Mouse (Mus musculus): ENCODE measurements around the gene Fgfr2. TPM values are rescaled to one million over a fixed set of nuclear protein-coding genes. Genes with fewer than 3 reads are reported as not detected.
A peak's percentile ranks its signal among the peaks of the same experiment; 100 is the strongest.

Fgfr2 gene
- polyA plus RNA-seq, 1 experiment from 2014 or later: 81.1 TPM

- no peaks in the 10 kb centered on the region for H3K9me3 ChIP-seq (replicated peaks)
- no peaks in the 10 kb centered on the region for H3K27me3 ChIP-seq
- H3K27ac ChIP-seq: no peak overlapping the region
- no peak for ATAC-seq (ENCODE audit: low FRiP score)
- H3K9ac ChIP-seq: no peak overlapping the region
- H3K4me1 ChIP-seq: peaks cover 65% of the 10 kb centered on the region
- no peak overlapping the region for H3K4me2 ChIP-seq (replicated peaks)
- H3K36me3 ChIP-seq: no peaks in the 10 kb centered on the region
- WGBS: 91% methylated on average over 2 of the region's 2 CpGs
- no peak overlapping the region for H3K4me3 ChIP-seq
Observed at GRCm38 (mm10) chr7:132282576-132282975, 840.6 kb downstream of the Fgfr2 start.

GRCm38 (mm10) chr7:132282161-132282560 is 841.0 kb downstream of the Fgfr2 start:
- no peaks in the 10 kb centered on the region for H3K36me3 ChIP-seq
- H3K27ac ChIP-seq: no peak overlapping the region
- no peak overlapping the region for H3K9ac ChIP-seq
- H3K4me2 ChIP-seq (replicated peaks): no peak overlapping the region
- no peaks in the 10 kb centered on the region for H3K9me3 ChIP-seq (replicated peaks)
- no peaks in the 10 kb centered on the region for H3K27me3 ChIP-seq
- no peak overlapping the region for H3K4me3 ChIP-seq
- H3K4me1 ChIP-seq: peaks cover 61% of the 10 kb centered on the region
- 78% methylated on average over 3 of the region's 3 CpGs for WGBS
- no peak for ATAC-seq (ENCODE audit: low FRiP score)

GRCm38 (mm10) chr7:132281753-132282152 is 841.4 kb downstream of the Fgfr2 start:
- Histone ChIP-seq H3K4me1 (peaks cover 56% of the 10 kb centered on the region), H3K9ac (no peak overlapping the region), H3K27ac (0 out of 2 replicates have a peak overlapping the region, but pooled peaks have one; percentile 52), H3K36me3 (no peaks in the 10 kb centered on the region), H3K9me3 (replicated peaks) (no peaks in the 10 kb centered on the region), H3K27me3 (no peaks in the 10 kb centered on the region), H3K4me3 (no peak overlapping the region), H3K4me2 (replicated peaks) (no peak overlapping the region)
- ATAC-seq (ENCODE audit: low FRiP score): peak; percentile 20; the same call in 1 of the 2 replicates
- 58% methylated on average over 4 of the region's 4 CpGs for WGBS

- H3K4me2 ChIP-seq (replicated peaks): no peak overlapping the region
- no peaks in the 10 kb centered on the region for H3K27me3 ChIP-seq
- H3K9ac ChIP-seq: no peak overlapping the region
- peaks cover 29% of the 10 kb centered on the region for H3K4me1 ChIP-seq
- WGBS: 84% methylated on average over 3 of the region's 3 CpGs
- H3K4me3 ChIP-seq: no peak overlapping the region
- peak overlapping the region; percentile 8; the same call in 1 of the 2 replicates for H3K27ac ChIP-seq
- no peaks in the 10 kb centered on the region for H3K9me3 ChIP-seq (replicated peaks)
- ATAC-seq (ENCODE audit: low FRiP score): no peak
- peaks cover 5% of the 10 kb centered on the region; the same call in 1 of the 2 replicates for H3K36me3 ChIP-seq
Observed at GRCm38 (mm10) chr7:132278658-132279057, 844.5 kb downstream of the Fgfr2 start.

GRCm38 (mm10) chr7:132276287-132276686 is 846.9 kb downstream of the Fgfr2 start:
- Histone ChIP-seq H3K9ac (no peak overlapping the region), H3K27me3 (no peaks in the 10 kb centered on the region), H3K27ac (no peak overlapping the region), H3K4me3 (no peak overlapping the region), H3K36me3 (peaks cover 5% of the 10 kb centered on the region; the same call in 1 of the 2 replicates), H3K4me1 (0 out of 2 replicates have a peak, but pooled peaks cover 8% of the 10 kb centered on the region), H3K4me2 (replicated peaks) (no peak overlapping the region), H3K9me3 (replicated peaks) (no peaks in the 10 kb centered on the region)
- 78% methylated on average over 5 of the region's 5 CpGs for WGBS
- ATAC-seq (ENCODE audit: low FRiP score): no peak

- Histone ChIP-seq H3K4me2 (replicated peaks) (no peak overlapping the region), H3K27me3 (no peaks in the 10 kb centered on the region), H3K9ac (no peak overlapping the region), H3K4me1 (0 out of 2 replicates have a peak, but pooled peaks cover 4% of the 10 kb centered on the region), H3K36me3 (peaks cover 23% of the 10 kb centered on the region), H3K9me3 (replicated peaks) (no peaks in the 10 kb centered on the region), H3K27ac (no peak overlapping the region), H3K4me3 (no peak overlapping the region)
- no peak for ATAC-seq (ENCODE audit: low FRiP score)
- WGBS: 39% methylated on average over 2 of the region's 2 CpGs
Observed at GRCm38 (mm10) chr7:132273741-132274513, 849.2 kb downstream of the Fgfr2 start.

- 95% methylated on average over 5 of the region's 5 CpGs for WGBS
Observed at GRCm38 (mm10) chr7:132272984-132273383, 850.2 kb downstream of the Fgfr2 start.

GRCm38 (mm10) chr7:132270364-132270763 is 852.8 kb downstream of the Fgfr2 start:
- Histone ChIP-seq H3K4me3 (no peak overlapping the region), H3K27ac (no peak overlapping the region), H3K9me3 (replicated peaks) (no peaks in the 10 kb centered on the region), H3K27me3 (no peaks in the 10 kb centered on the region), H3K4me2 (replicated peaks) (no peak overlapping the region), H3K9ac (no peak overlapping the region), H3K36me3 (peaks cover 47% of the 10 kb centered on the region), H3K4me1 (no peaks in the 10 kb centered on the region; the same call in 1 of the 2 replicates)
- 86% methylated on average over 8 of the region's 8 CpGs for WGBS
- ATAC-seq (ENCODE audit: low FRiP score): no peak

More at GRCm38 (mm10) chr7:132272984-132273383, 850.2 kb downstream of the Fgfr2 start:
- H3K27ac ChIP-seq: no peak overlapping the region
- peaks cover 32% of the 10 kb centered on the region for H3K36me3 ChIP-seq
- H3K4me2 ChIP-seq (replicated peaks): no peak overlapping the region
- H3K4me3 ChIP-seq: no peak overlapping the region
- no peaks in the 10 kb centered on the region for H3K27me3 ChIP-seq
- H3K4me1 ChIP-seq: 0 out of 2 replicates have a peak, but pooled peaks cover 4% of the 10 kb centered on the region
- no peaks in the 10 kb centered on the region for H3K9me3 ChIP-seq (replicated peaks)
- ATAC-seq (ENCODE audit: low FRiP score): no peak
- H3K9ac ChIP-seq: no peak overlapping the region

- Histone ChIP-seq H3K9ac (no peak overlapping the region), H3K4me2 (replicated peaks) (no peak overlapping the region), H3K27ac (no peak overlapping the region), H3K4me1 (peaks cover 1% of the 10 kb centered on the region), H3K4me3 (no peak overlapping the region), H3K36me3 (peaks cover 44% of the 10 kb centered on the region), H3K9me3 (replicated peaks) (no peaks in the 10 kb centered on the region), H3K27me3 (no peaks in the 10 kb centered on the region)
- 78% methylated on average over 3 of the region's 3 CpGs for WGBS
- no peak for ATAC-seq (ENCODE audit: low FRiP score)
Observed at GRCm38 (mm10) chr7:132269661-132270060, 853.5 kb downstream of the Fgfr2 start.

- Histone ChIP-seq H3K9ac (no peak overlapping the region), H3K27ac (no peak overlapping the region), H3K4me3 (no peak overlapping the region), H3K9me3 (replicated peaks) (no peaks in the 10 kb centered on the region), H3K4me1 (peaks cover 19% of the 10 kb centered on the region), H3K27me3 (no peaks in the 10 kb centered on the region), H3K4me2 (replicated peaks) (no peak overlapping the region), H3K36me3 (peaks cover 41% of the 10 kb centered on the region)
- ATAC-seq (ENCODE audit: low FRiP score): no peak
- WGBS: 89% methylated on average over 4 of the region's 4 CpGs
Observed at GRCm38 (mm10) chr7:132267721-132268498, 855.2 kb downstream of the Fgfr2 start.

- Histone ChIP-seq H3K27ac (peak overlapping the region; percentile 85), H3K4me2 (replicated peaks) (no peak overlapping the region), H3K9me3 (replicated peaks) (no peaks in the 10 kb centered on the region), H3K27me3 (no peaks in the 10 kb centered on the region), H3K4me3 (no peak overlapping the region), H3K36me3 (peaks cover 31% of the 10 kb centered on the region), H3K9ac (no peak overlapping the region), H3K4me1 (peaks cover 30% of the 10 kb centered on the region)
- ATAC-seq (ENCODE audit: low FRiP score): no peak
- 67% methylated on average over 3 of the region's 3 CpGs for WGBS
Observed at GRCm38 (mm10) chr7:132264763-132265162, 858.4 kb downstream of the Fgfr2 start.

GRCm38 (mm10) chr7:132263186-132263585 is 860.0 kb downstream of the Fgfr2 start:
- WGBS: 20% methylated on average over 6 of the region's 6 CpGs
- Histone ChIP-seq H3K4me3 (no peak overlapping the region), H3K4me1 (peaks cover 33% of the 10 kb centered on the region), H3K36me3 (peaks cover 16% of the 10 kb centered on the region), H3K27ac (peak overlapping the region; percentile 85), H3K9me3 (replicated peaks) (no peaks in the 10 kb centered on the region), H3K4me2 (replicated peaks) (no peak overlapping the region), H3K9ac (no peak overlapping the region), H3K27me3 (no peaks in the 10 kb centered on the region)
- peak; percentile 76 for ATAC-seq (ENCODE audit: low FRiP score)

Measured in hindbrain, embryonic 12.5 days (tissue).